Mouse (Mus musculus): ENCODE measurements around the gene Ddx23. TPM values are rescaled to one million over a fixed set of nuclear protein-coding genes. Genes with fewer than 3 reads are reported as not detected.

Gene Ddx23
- total RNA-seq, 2 experiments from 2014 or later = 69.4 to 75.8 TPM

GRCm38 (mm10) chr15:98614971-98615370, 47.7 kb downstream of the Ddx23 start:
- intact Hi-C loops (cut with DNase I) = loop anchor here (5.0 kb wide), 1 partner anchor 103 kb away; no protein-coding TSS in a partner anchor
- DNase-seq (ENCODE audit: low spot score in 2 of 2) = no peak

DNA sequence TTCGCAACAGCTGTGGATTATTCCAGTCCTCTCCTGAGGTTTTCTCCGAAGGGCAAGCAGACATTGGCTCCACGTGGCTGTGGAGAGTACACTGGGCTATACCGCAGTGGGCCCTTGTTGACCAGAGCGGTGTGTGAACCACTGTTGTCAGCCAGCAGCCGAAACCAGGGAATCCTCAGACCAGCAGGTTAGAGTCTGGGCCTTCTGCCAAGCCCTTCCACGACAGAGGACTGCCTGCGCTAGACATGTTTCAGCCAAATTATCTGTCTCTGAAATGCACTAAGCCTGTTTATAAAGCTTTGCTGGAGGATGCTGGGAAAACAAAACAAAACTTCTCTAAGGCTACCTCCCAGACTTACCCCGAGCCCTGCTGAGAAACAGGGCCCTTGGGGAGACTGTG, 48.1 kb downstream of the Ddx23 start:
- DNase-seq (ENCODE audit: low spot score in 2 of 2) = no peak
- intact Hi-C loops (cut with DNase I) = no loop called here

DNA sequence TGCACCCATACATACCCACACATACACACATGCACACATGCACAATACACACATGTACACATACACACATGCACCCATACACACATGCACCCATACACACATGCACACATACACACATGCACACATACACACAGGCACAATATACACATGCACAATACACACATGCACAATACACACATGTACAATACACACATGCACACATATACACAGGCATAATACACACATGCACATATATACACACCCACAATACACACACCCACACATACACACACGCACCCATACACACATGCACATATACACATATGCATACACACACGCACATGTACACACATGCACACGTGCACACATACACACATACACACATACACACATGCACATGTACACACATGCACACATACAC, 50.5 kb downstream of the Ddx23 start:
- DNase-seq (ENCODE audit: low spot score in 2 of 2) = no peak
- intact Hi-C loops (cut with DNase I) = no loop called here

GRCm38 (mm10) chr15:98610131-98610633, 52.5 kb downstream of the Ddx23 start:
- intact Hi-C loops (cut with DNase I) = no loop called here
- DNase-seq (ENCODE audit: low spot score in 2 of 2) = no peak

- intact Hi-C loops (cut with DNase I) = no loop called here
- peak; percentile 71 to 82 for DNase-seq (ENCODE audit: low spot score in 2 of 2)
Observed at GRCm38 (mm10) chr15:98609331-98610130, 53.2 kb downstream of the Ddx23 start, which contains the start of gene Adcy6. Adcy6 (minus strand) TSS chr15:98610076.

DNA sequence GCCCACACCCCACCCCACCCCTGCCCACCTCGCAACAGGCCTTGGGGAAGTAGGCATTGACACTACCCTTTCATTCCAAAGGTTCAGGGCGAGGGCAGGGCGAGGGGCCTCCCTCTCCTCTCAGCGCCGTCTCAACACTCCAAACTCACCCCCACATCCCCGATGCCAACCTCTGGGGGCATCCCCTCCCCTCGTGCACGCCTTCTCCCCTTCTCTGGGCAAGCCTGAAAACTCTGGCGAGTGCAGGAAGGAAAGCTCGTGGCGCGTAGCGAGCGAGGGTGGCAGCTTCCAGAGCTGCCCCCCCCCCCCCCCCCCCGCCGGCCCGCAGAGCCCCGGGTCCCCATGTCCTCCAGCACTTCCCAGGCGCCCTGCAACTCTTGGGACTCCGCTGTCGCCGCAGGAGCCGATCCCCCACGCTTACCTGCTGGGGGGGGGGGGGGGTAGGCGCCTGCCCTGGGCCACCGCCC, 53.9 kb downstream of the Ddx23 start:
- no peak for DNase-seq (ENCODE audit: low spot score in 2 of 2)
- intact Hi-C loops (cut with DNase I) = no loop called here

- intact Hi-C loops (cut with DNase I) = no loop called here
- DNase-seq (ENCODE audit: low spot score in 2 of 2) = no peak
Observed at GRCm38 (mm10) chr15:98608058-98608783, 54.5 kb downstream of the Ddx23 start.

DNA sequence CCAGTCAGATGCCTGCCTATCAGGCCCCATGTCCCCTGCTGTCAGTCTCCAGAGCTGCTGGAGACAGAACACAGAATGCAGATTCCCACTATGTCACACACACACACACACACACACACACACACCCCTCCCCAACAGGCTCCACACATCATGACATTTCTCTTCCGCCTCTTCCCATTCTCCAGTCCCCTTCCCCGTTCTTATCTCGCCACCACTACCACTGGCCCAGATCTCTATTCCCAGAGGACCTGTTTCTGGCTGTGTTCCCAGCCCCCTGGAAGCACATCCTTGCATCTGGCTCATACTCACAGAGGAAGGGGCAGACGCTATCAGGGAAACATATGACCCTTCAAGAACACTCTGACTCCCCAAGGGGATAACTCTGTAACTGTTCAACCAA, 55.1 kb downstream of the Ddx23 start:
- no peak for DNase-seq (ENCODE audit: low spot score in 2 of 2)
- intact Hi-C loops (cut with DNase I) = no loop called here

- intact Hi-C loops (cut with DNase I) = no loop called here
- DNase-seq (ENCODE audit: low spot score in 2 of 2) = no peak
Observed at GRCm38 (mm10) chr15:98606739-98607138, 56.0 kb downstream of the Ddx23 start.

DNA sequence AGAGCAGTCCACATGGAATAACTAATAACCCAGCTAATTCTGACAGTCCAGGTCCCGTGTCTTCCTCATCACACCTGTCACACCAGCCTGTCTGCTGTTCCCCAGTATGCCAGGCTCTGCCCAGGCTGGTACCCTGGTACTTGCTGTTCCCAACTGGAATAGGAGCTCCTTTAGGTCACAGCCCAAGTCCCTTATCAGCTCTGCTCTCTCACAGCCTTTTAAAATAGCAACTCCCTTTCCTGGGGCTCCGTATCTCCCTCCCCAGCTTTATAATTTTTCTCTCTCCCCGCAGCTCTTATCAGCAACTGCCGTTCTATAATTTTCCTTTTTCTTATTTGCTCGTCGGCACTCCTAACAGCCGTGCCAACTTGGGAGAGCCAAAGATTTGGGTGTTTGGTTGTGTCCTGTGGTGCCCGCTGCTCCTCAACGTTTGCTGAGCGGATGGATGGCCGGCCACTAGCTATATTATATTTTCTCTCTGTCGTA, 56.6 kb downstream of the Ddx23 start:
- no peak for DNase-seq (ENCODE audit: low spot score in 2 of 2)
- intact Hi-C loops (cut with DNase I) = no loop called here

- no peak for DNase-seq (ENCODE audit: low spot score in 2 of 2)
- intact Hi-C loops (cut with DNase I) = no loop called here
Observed at GRCm38 (mm10) chr15:98604041-98604575, 58.6 kb downstream of the Ddx23 start.

DNA sequence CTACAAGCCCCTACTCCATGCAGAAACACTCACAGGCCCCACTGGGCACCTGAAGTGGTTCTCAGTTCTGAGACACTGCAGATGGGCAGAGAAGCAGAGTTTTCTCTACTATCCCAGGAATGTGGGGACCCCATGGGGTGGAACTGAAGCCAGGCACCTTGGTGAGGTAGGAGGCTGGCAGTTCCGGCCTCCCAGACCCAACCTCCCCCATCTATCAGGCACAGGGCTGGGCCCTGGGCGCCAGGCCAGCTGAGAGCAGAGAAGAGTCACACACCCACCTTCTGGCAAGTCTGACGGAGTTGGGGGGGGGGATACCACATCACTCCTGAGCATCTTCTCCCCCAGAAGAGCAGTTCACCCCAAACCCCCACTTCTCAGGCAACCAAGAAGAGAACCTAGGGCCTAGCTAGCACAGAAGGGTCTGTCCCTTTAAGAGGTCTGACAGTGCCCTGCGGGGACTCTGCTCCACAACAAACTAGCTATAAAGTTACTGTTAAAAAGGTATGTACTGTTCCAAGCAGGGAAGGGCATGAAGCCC, 59.7 kb downstream of the Ddx23 start:
- no peak for DNase-seq (ENCODE audit: low spot score in 2 of 2)
- intact Hi-C loops (cut with DNase I) = no loop called here

- intact Hi-C loops (cut with DNase I) = no loop called here
- no peak for DNase-seq (ENCODE audit: low spot score in 2 of 2)
Observed at GRCm38 (mm10) chr15:98602191-98602881, 60.4 kb downstream of the Ddx23 start.

DNA sequence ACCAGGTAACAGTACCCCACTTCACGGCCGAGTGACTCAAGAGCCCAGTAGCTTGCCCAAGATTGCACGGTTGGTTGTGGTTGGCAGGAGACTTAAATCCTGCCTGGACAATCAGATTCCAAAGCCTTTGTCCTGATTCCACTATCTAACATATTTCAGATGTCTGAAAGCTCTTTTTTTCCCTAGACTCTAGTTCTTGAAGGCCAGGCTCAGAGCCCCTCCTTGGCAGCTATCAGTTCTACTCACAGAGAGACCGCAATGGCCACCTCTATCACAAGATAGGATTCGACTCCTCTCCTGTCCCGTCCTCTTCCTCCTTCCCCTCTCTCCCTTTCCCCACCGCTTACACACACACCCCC, 60.9 kb downstream of the Ddx23 start:
- intact Hi-C loops (cut with DNase I) = no loop called here
- DNase-seq (ENCODE audit: low spot score in 2 of 2) = no peak

DNA sequence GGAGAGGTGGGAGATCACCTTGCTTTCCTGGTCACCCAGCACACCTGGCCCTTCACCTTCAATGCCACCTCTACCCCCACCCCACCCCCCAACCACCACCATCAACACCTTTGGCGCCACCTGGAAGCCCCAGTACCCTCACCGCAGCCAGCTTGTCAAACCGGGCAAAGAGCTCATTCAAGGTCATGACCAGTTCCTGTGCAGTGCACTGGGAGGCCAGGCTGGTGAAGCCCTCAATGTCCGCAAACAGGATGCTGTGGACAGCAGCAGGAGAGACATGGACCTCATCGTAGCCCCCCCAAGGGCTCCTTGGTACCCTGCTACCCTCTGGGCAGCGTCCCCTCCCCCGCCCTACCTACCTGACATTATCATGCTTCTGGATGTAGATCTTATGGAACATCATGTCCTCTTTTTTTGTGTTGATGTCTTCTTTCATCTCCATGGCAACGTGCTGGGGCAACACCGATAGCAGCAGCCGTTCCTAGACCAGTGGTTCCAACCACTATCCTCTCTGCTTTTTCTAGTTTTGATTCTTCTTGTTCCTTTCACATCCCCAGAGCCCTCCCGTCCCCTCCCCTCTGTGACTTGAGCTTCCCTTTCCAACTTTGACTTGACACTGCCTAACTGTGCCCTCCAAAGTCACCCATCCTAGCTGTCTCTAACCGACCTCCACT, 62.5 kb downstream of the Ddx23 start:
- no peak for DNase-seq (ENCODE audit: low spot score in 2 of 2)
- intact Hi-C loops (cut with DNase I) = no loop called here

- no peak for DNase-seq (ENCODE audit: low spot score in 2 of 2)
- intact Hi-C loops (cut with DNase I) = no loop called here
Observed at GRCm38 (mm10) chr15:98596609-98597008, 66.1 kb downstream of the Ddx23 start.

Measured in left cerebral cortex, postnatal 25 days (tissue).